ENCODE assay signal across 21 mouse cellular contexts in genomic region chr14:73211477-73211876, GRCm38 (mm10).
"Had no signal": no experiment of that assay in that cellular context is flagged by ENCODE, and none has a peak within 500 bp of the region (broad histone marks: within the 10 kb centered on the region; RNA-seq: fewer than 3 reads in every experiment).

No protein-coding gene starts in this region.

- DNase-seq: kidney, adult 2 months; kidney, postnatal 25 days; layer of hippocampus, adult 9-11 months; liver, embryonic 13.5 days; lung, adult 2 months; lung, postnatal 14 days; lung, postnatal 4 days; retina, postnatal 1 day; right cerebral cortex, postnatal 25 days; spleen, adult 18-20 months; thymus, adult 18-20 months; thymus, postnatal 36 days had no signal

- H3K9ac ChIP-seq: limb, embryonic 13.5 days; liver, embryonic 13.5 days; midbrain, embryonic 12.5 days; midbrain, embryonic 15.5 days; neural tube, embryonic 13.5 days had no signal

- H3K27ac ChIP-seq: kidney, postnatal 0 days; layer of hippocampus, adult 2 months; limb, embryonic 10.5 days; limb, embryonic 13.5 days; liver, embryonic 13.5 days; midbrain, embryonic 12.5 days; midbrain, embryonic 15.5 days; neural tube, embryonic 13.5 days had no signal

- H3K4me2 ChIP-seq: limb, embryonic 13.5 days; liver, embryonic 13.5 days; midbrain, embryonic 12.5 days; midbrain, embryonic 15.5 days; neural tube, embryonic 13.5 days had no signal

- ATAC-seq: intestine, postnatal 0 days; midbrain, embryonic 15.5 days had no signal

- H3K4me1 ChIP-seq: limb, embryonic 10.5 days; limb, embryonic 13.5 days; midbrain, embryonic 12.5 days; midbrain, embryonic 15.5 days; neural tube, embryonic 13.5 days had no signal

- H3K9me3 ChIP-seq: limb, embryonic 10.5 days; limb, embryonic 13.5 days; liver, embryonic 13.5 days; midbrain, embryonic 12.5 days; midbrain, embryonic 15.5 days; neural tube, embryonic 13.5 days had no signal

- H3K27me3 ChIP-seq: limb, embryonic 13.5 days; liver, embryonic 13.5 days; midbrain, embryonic 12.5 days; midbrain, embryonic 15.5 days; neural tube, embryonic 13.5 days had no signal

- H3K4me3 ChIP-seq: layer of hippocampus, adult 2 months; limb, embryonic 10.5 days; limb, embryonic 13.5 days; liver, embryonic 13.5 days; midbrain, embryonic 12.5 days; midbrain, embryonic 15.5 days; myocyte; neural tube, embryonic 13.5 days had no signal
